Mouse (Mus musculus) heart, postnatal 36 days (tissue): ENCODE results near the gene Trappc13. TPM values are rescaled to one million over a fixed set of nuclear protein-coding genes. Genes with fewer than 3 reads are reported as not detected.
"Not testable (repeated sequence)": the region's sequence is repeated elsewhere in the genome, so short reads cannot be mapped to it uniquely, and the experiment has no call there.

Source experiments
- DNase-seq, 2 experiments: peaks; one replicate each; pipeline ENCODE4 v3.0.0; 2021 to 2022
- intact Hi-C: fragments of 180-260 bp; cut with DNase I; formaldehyde crosslinking; loops from one replicate; pipeline ENCODE4 v1.15.1; 2025
- total RNA-seq, 2 experiments: library from RNA; stranded (reverse); gene quantifications; 2 replicates each; pipeline ENCODE4 v1.2.3; 2021

The Trappc13 gene
- 10 to 100 TPM; 31.2 to 35.1 TPM for total RNA-seq

- intact Hi-C loops, result no loop called here
- no peak for DNase-seq
These were observed at the start of gene Trappc13 for GRCm38 (mm10) chr13:104177796-104178649. Gene Trappc13, minus strand, starts transcription at chr13:104178469.

- no peak for DNase-seq
- intact Hi-C loops, result loop anchor here (5.0 kb wide), 1 partner anchor 60 kb away; the partner anchor contains the start of gene Adamts6
These were observed 49.2 kb upstream of the Trappc13 start for GRCm38 (mm10) chr13:104227478-104227877.

- no peak for DNase-seq
- intact Hi-C loops, result no loop called here
These were observed 26.0 kb upstream of the Trappc13 start for GRCm38 (mm10) chr13:104204313-104204712.

- DNase-seq, intact Hi-C loops: not testable (repeated sequence)
These were observed 17.6 kb upstream of the Trappc13 start for GRCm38 (mm10) chr13:104195891-104196290.

- intact Hi-C loops, result no loop called here
These were observed 9.1 kb upstream of the Trappc13 start for GRCm38 (mm10) chr13:104187357-104187756.

GRCm38 (mm10) chr13:104179176-104179888 lies 1.1 kb upstream of the Trappc13 start:
- DNase-seq, result no peak
- intact Hi-C loops, result no loop called here

More at GRCm38 (mm10) chr13:104187357-104187756, 9.1 kb upstream of the Trappc13 start:
- DNase-seq, result no peak

- DNase-seq, result peak; percentile 93 to 94
- intact Hi-C loops, result no loop called here
These were observed 417 bp upstream of the Trappc13 start, which contains the start of gene Trim23 for GRCm38 (mm10) chr13:104178650-104179121. Gene Trim23, plus strand, starts transcription at chr13:104178797.

GRCm38 (mm10) chr13:104176874-104177273 lies 1.4 kb downstream of the Trappc13 start:
- intact Hi-C loops, result no loop called here
- DNase-seq, result no peak

GRCm38 (mm10) chr13:104172498-104172897 lies 5.8 kb downstream of the Trappc13 start:
- DNase-seq, result no peak
- intact Hi-C loops, result no loop called here

- intact Hi-C loops, result no loop called here
- no peak for DNase-seq
These were observed 6.6 kb downstream of the Trappc13 start for GRCm38 (mm10) chr13:104171711-104172110.

- intact Hi-C loops, result no loop called here
- no peak for DNase-seq
These were observed 22.6 kb downstream of the Trappc13 start for GRCm38 (mm10) chr13:104155686-104156085.

GRCm38 (mm10) chr13:104155106-104155505 lies 23.2 kb downstream of the Trappc13 start:
- intact Hi-C loops, result no loop called here
- DNase-seq, result no peak

GRCm38 (mm10) chr13:104154180-104154579 lies 24.1 kb downstream of the Trappc13 start:
- no peak for DNase-seq
- intact Hi-C loops, result no loop called here

GRCm38 (mm10) chr13:104145646-104146045 lies 32.6 kb downstream of the Trappc13 start:
- intact Hi-C loops, result no loop called here
- DNase-seq, result no peak

- intact Hi-C loops, result no loop called here
- no peak for DNase-seq
These were observed 33.4 kb downstream of the Trappc13 start for GRCm38 (mm10) chr13:104144871-104145270.

GRCm38 (mm10) chr13:104139369-104140209 lies 38.7 kb downstream of the Trappc13 start:
- peak; percentile 68 to 78 for DNase-seq
- intact Hi-C loops, result no loop called here

- intact Hi-C loops, result no loop called here
- no peak for DNase-seq
These were observed 43.7 kb downstream of the Trappc13 start for GRCm38 (mm10) chr13:104134510-104135085.

GRCm38 (mm10) chr13:104132561-104132960 lies 45.7 kb downstream of the Trappc13 start:
- DNase-seq, result no peak
- intact Hi-C loops, result no loop called here

GRCm38 (mm10) chr13:104123662-104124381 lies 54.4 kb downstream of the Trappc13 start:
- no peak for DNase-seq
- intact Hi-C loops, result no loop called here
